10 mouse cellular contexts compared by ENCODE assay signal in genomic region chr2:11601795-11602194, GRCm38 (mm10). TPM values are rescaled to one million over a fixed set of nuclear protein-coding genes. Genes with fewer than 3 reads are reported as not detected.
DNase-seq lines count a peak whose midpoint lies in the region; ATAC-seq and TF ChIP-seq lines count a peak whose summit lies in the region.
"Had no signal": no experiment of that assay in that cellular context is flagged by ENCODE, and none has a peak within 500 bp of the region (broad histone marks: within the 10 kb centered on the region; RNA-seq: fewer than 3 reads in every experiment).

No protein-coding gene starts in this region.

- no peak for DNase-seq in kidney, adult 18-20 months
- no peak for DNase-seq in embryonic facial prominence, embryonic 11.5 days (ENCODE audit: low spot score)
- DNase-seq in hindbrain, postnatal 0 days (ENCODE audit: low spot score) = no peak
- no peak for DNase-seq in spleen, postnatal 10 days (ENCODE audit: low spot score in 2 of 2)
- DNase-seq in embryo, embryonic 10.5 days (ENCODE audit: low spot score) = no peak
- no peak for DNase-seq in frontal cortex, postnatal 14 days (ENCODE audit: low spot score in 2 of 2)
- DNase-seq: cerebellum, postnatal 10 days; kidney, adult 8-10 months had no signal

- H3K4me1 ChIP-seq in kidney, embryonic 15.5 days = peaks cover 11% of the 10 kb centered on the region
- H3K4me1 ChIP-seq in embryonic facial prominence, embryonic 11.5 days (ENCODE audit: control insufficient read depth, insufficient read depth, low read length) = no peaks in the 10 kb centered on the region
- 0 out of 2 replicates have a peak, but pooled peaks cover 6% of the 10 kb centered on the region for H3K4me1 ChIP-seq in hindbrain, postnatal 0 days (ENCODE audit: insufficient read depth, low read length)
- H3K4me1 ChIP-seq in midbrain, embryonic 15.5 days = peaks cover 12% of the 10 kb centered on the region

- no peak for ATAC-seq in kidney, embryonic 15.5 days (replicated peaks; ENCODE audit: low FRiP score)
- no peak for ATAC-seq in embryonic facial prominence, embryonic 11.5 days (replicated peaks; ENCODE audit: insufficient number of reproducible peaks, low FRiP score, low TSS enrichment, low read depth)
- no peak for ATAC-seq in hindbrain, postnatal 0 days
- ATAC-seq in midbrain, embryonic 15.5 days (replicated peaks) = no peak

- peak overlapping the region; percentile 98 for H3K4me3 ChIP-seq in kidney, embryonic 15.5 days (replicated peaks)
- peak overlapping the region; percentile 95 for H3K4me3 ChIP-seq in embryonic facial prominence, embryonic 11.5 days (ENCODE audit: low read depth, low read length)
- peak overlapping the region; percentile 98 for H3K4me3 ChIP-seq in hindbrain, postnatal 0 days (ENCODE audit: low read length)
- peak overlapping the region; percentile 94 for H3K4me3 ChIP-seq in midbrain, embryonic 15.5 days

- WGBS in kidney, embryonic 15.5 days = 81% methylated on average over 6 of the region's 6 CpGs
- WGBS in embryonic facial prominence, embryonic 11.5 days = 78% methylated on average over 6 of the region's 6 CpGs
- 84% methylated on average over 6 of the region's 6 CpGs for WGBS in hindbrain, postnatal 0 days
- WGBS in midbrain, embryonic 15.5 days = 83% methylated on average over 6 of the region's 6 CpGs

- peak overlapping the region; percentile 74 for H3K4me2 ChIP-seq in kidney, embryonic 15.5 days
- H3K4me2 ChIP-seq in embryonic facial prominence, embryonic 11.5 days (ENCODE audit: low read depth, low read length) = peak overlapping the region; percentile 71
- peak overlapping the region; percentile 81 for H3K4me2 ChIP-seq in hindbrain, postnatal 0 days (ENCODE audit: low read depth, low read length)
- peak overlapping the region; percentile 75 for H3K4me2 ChIP-seq in midbrain, embryonic 15.5 days

- peaks cover 38% of the 10 kb centered on the region for H3K36me3 ChIP-seq in kidney, embryonic 15.5 days
- peaks cover 2% of the 10 kb centered on the region; the same call in 1 of the 2 replicates for H3K36me3 ChIP-seq in embryonic facial prominence, embryonic 11.5 days (replicated peaks; ENCODE audit: control insufficient read depth, insufficient read depth, low read depth, low read length)
- H3K36me3 ChIP-seq in hindbrain, postnatal 0 days (ENCODE audit: insufficient read depth, low read length) = peaks cover 12% of the 10 kb centered on the region; the same call in 1 of the 2 replicates
- H3K36me3 ChIP-seq in midbrain, embryonic 15.5 days (replicated peaks) = peaks cover 10% of the 10 kb centered on the region; the same call in 1 of the 2 replicates

- no peaks in the 10 kb centered on the region for H3K27me3 ChIP-seq in kidney, embryonic 15.5 days
- no peaks in the 10 kb centered on the region for H3K27me3 ChIP-seq in embryonic facial prominence, embryonic 11.5 days (ENCODE audit: control insufficient read depth, insufficient read depth, low read length)
- no peaks in the 10 kb centered on the region for H3K27me3 ChIP-seq in hindbrain, postnatal 0 days (ENCODE audit: insufficient read depth, low read length)
- no peaks in the 10 kb centered on the region for H3K27me3 ChIP-seq in midbrain, embryonic 15.5 days (replicated peaks)

- TF ChIP-seq CTCF in hindbrain, postnatal 0 days (IDR thresholded peaks at IDR 0.05; ENCODE audit: low read depth) = no peak

- no peaks in the 10 kb centered on the region for H3K9me3 ChIP-seq in kidney, embryonic 15.5 days (replicated peaks)
- H3K9me3 ChIP-seq in embryonic facial prominence, embryonic 11.5 days (replicated peaks; ENCODE audit: control insufficient read depth, low read length) = no peaks in the 10 kb centered on the region
- no peaks in the 10 kb centered on the region for H3K9me3 ChIP-seq in hindbrain, postnatal 0 days (ENCODE audit: low read length)
- no peaks in the 10 kb centered on the region for H3K9me3 ChIP-seq in midbrain, embryonic 15.5 days

- no peak overlapping the region for H3K27ac ChIP-seq in kidney, embryonic 15.5 days
- no peak overlapping the region for H3K27ac ChIP-seq in embryonic facial prominence, embryonic 11.5 days (replicated peaks; ENCODE audit: low read depth, low read length)
- H3K27ac ChIP-seq in hindbrain, postnatal 0 days = no peak overlapping the region
- H3K27ac ChIP-seq in midbrain, embryonic 15.5 days = no peak overlapping the region

- H3K9ac ChIP-seq in kidney, embryonic 15.5 days = peak overlapping the region; percentile 93
- peak overlapping the region; percentile 98 for H3K9ac ChIP-seq in embryonic facial prominence, embryonic 11.5 days (replicated peaks; ENCODE audit: low read length)
- peak overlapping the region; percentile 97 for H3K9ac ChIP-seq in hindbrain, postnatal 0 days (replicated peaks; ENCODE audit: low read length)
- peak overlapping the region; percentile 97; the same call in 1 of the 2 replicates for H3K9ac ChIP-seq in midbrain, embryonic 15.5 days

RNA-seq across cellular contexts. Expression of gene Rbm17, which starts 2.2 kb away (rescaled TPM):
- 148 and 154 TPM in 2 replicates for polyA plus RNA-seq in kidney, embryonic 15.5 days (2015; fragmentation: Nextera tagmentation; extraction: Ambion mirVana)
- polyA plus RNA-seq in embryonic facial prominence, embryonic 11.5 days (2014; fragmentation: Nextera tagmentation; extraction: Ambion mirVana) = 196 and 220 TPM in 2 replicates
- 57.3 and 59.5 TPM in 2 replicates for total RNA-seq in hindbrain, postnatal 0 days (2014; rRNA removed)
- polyA plus RNA-seq in hindbrain, postnatal 0 days (2015; fragmentation: Nextera tagmentation; extraction: Ambion mirVana) = 127 and 128 TPM in 2 replicates
- 122 and 129 TPM in 2 replicates for polyA plus RNA-seq in midbrain, embryonic 15.5 days (2015; fragmentation: Nextera tagmentation; extraction: Ambion mirVana)

RNA-seq across cellular contexts. Expression of gene Gm17490, which starts 24.3 kb away (rescaled TPM):
- polyA plus RNA-seq in kidney, embryonic 15.5 days (2015; fragmentation: Nextera tagmentation; extraction: Ambion mirVana) = not detected in 2 replicates
- not detected in 2 replicates for polyA plus RNA-seq in embryonic facial prominence, embryonic 11.5 days (2014; fragmentation: Nextera tagmentation; extraction: Ambion mirVana)
- not detected in 2 replicates for total RNA-seq in hindbrain, postnatal 0 days (2014; rRNA removed)
- not detected in 2 replicates for polyA plus RNA-seq in hindbrain, postnatal 0 days (2015; fragmentation: Nextera tagmentation; extraction: Ambion mirVana)
- not detected in 2 replicates for polyA plus RNA-seq in midbrain, embryonic 15.5 days (2015; fragmentation: Nextera tagmentation; extraction: Ambion mirVana)

RNA-seq across cellular contexts. Expression of gene Il2ra, which starts 40.8 kb away (rescaled TPM):
- polyA plus RNA-seq in kidney, embryonic 15.5 days (2015; fragmentation: Nextera tagmentation; extraction: Ambion mirVana) = not detected in 2 replicates
- not detected in 2 replicates for polyA plus RNA-seq in embryonic facial prominence, embryonic 11.5 days (2014; fragmentation: Nextera tagmentation; extraction: Ambion mirVana)
- 0.04 TPM in 1 of 2 replicates, not detected in the other for total RNA-seq in hindbrain, postnatal 0 days (2014; rRNA removed)
- 0.04 and 0.05 TPM in 2 replicates for polyA plus RNA-seq in hindbrain, postnatal 0 days (2015; fragmentation: Nextera tagmentation; extraction: Ambion mirVana)
- 0.04 TPM in 1 of 2 replicates, not detected in the other for polyA plus RNA-seq in midbrain, embryonic 15.5 days (2015; fragmentation: Nextera tagmentation; extraction: Ambion mirVana)

RNA-seq across cellular contexts. Expression of gene Pfkfb3, which starts 47.9 kb away (rescaled TPM):
- 13.2 and 13.9 TPM in 2 replicates for polyA plus RNA-seq in kidney, embryonic 15.5 days (2015; fragmentation: Nextera tagmentation; extraction: Ambion mirVana)
- polyA plus RNA-seq in embryonic facial prominence, embryonic 11.5 days (2014; fragmentation: Nextera tagmentation; extraction: Ambion mirVana) = 12.2 and 13.8 TPM in 2 replicates
- 15.6 and 21.3 TPM in 2 replicates for total RNA-seq in hindbrain, postnatal 0 days (2014; rRNA removed)
- 18.5 and 19.6 TPM in 2 replicates for polyA plus RNA-seq in hindbrain, postnatal 0 days (2015; fragmentation: Nextera tagmentation; extraction: Ambion mirVana)
- polyA plus RNA-seq in midbrain, embryonic 15.5 days (2015; fragmentation: Nextera tagmentation; extraction: Ambion mirVana) = 35.3 and 35.7 TPM in 2 replicates
